Mouse (Mus musculus) E14TG2a.4 (cell line): ENCODE data around the gene Brwd1.

Experiments used
- H3K27me3 ChIP-seq: 2 replicates; pipeline ENCODE4 v1.6.1; 2014; ENCODE audit warnings: low read length, control low read depth; ENCODE audit not compliant: insufficient read depth
- H3K36me3 ChIP-seq: 2 replicates; pipeline ENCODE4 v1.6.1; 2014; ENCODE audit warnings: low read length, control low read depth; ENCODE audit not compliant: insufficient read depth
- H3K4me1 ChIP-seq: replicated peaks from 2 replicates; pipeline ENCODE4 v1.6.1; 2014; ENCODE audit warnings: low read depth, low read length, control low read depth
- H3K4me3 ChIP-seq: replicated peaks from 2 replicates; pipeline ENCODE4 v1.5.1; 2014; ENCODE audit warnings: mild to moderate bottlenecking, low read length
- H3K9me3 ChIP-seq: 2 replicates; pipeline ENCODE4 v1.6.1; 2014; ENCODE audit warnings: low read length, control low read depth
- CTCF ChIP-seq: conservative IDR thresholded peaks from 2 replicates; pipeline ENCODE4 v1.5.1; 2014; ENCODE audit warnings: low read length
- NANOG ChIP-seq: IDR thresholded peaks from 2 replicates; pipeline ENCODE4 v1.6.1; 2014; ENCODE audit warnings: borderline replicate concordance, low read length, mixed read lengths
- POU5F1 ChIP-seq: IDR thresholded peaks from 2 replicates; pipeline ENCODE4 v1.6.1; 2014; ENCODE audit warnings: low read length, borderline replicate concordance

Gene Brwd1

GRCm38 (mm10) chr16:95953159-95953650 lies 129.1 kb downstream of the Brwd1 start:
- no peaks in the 10 kb centered on the region for H3K36me3 ChIP-seq
- TF ChIP-seq NANOG, result peak; percentile 94
- no peak for TF ChIP-seq CTCF
- TF ChIP-seq POU5F1, result no peak
- H3K4me3 ChIP-seq, result no peak overlapping the region
- H3K9me3 ChIP-seq, result peaks cover 6% of the 10 kb centered on the region
- no peaks in the 10 kb centered on the region for H3K27me3 ChIP-seq
- peaks cover 64% of the 10 kb centered on the region for H3K4me1 ChIP-seq

- H3K27me3 ChIP-seq, result peaks cover 3% of the 10 kb centered on the region; the same call in 1 of the 2 replicates
- H3K36me3 ChIP-seq, result no peaks in the 10 kb centered on the region
- peak overlapping the region; percentile 50 for H3K4me3 ChIP-seq
- TF ChIP-seq NANOG, result no peak
- no peak for TF ChIP-seq POU5F1
- no peak for TF ChIP-seq CTCF
- H3K4me1 ChIP-seq, result peaks cover 49% of the 10 kb centered on the region
- peaks cover 6% of the 10 kb centered on the region for H3K9me3 ChIP-seq
Measured at GRCm38 (mm10) chr16:95951471-95951870, 130.9 kb downstream of the Brwd1 start.

GRCm38 (mm10) chr16:95945389-95946311 lies 136.7 kb downstream of the Brwd1 start:
- Histone ChIP-seq H3K9me3 (no peaks in the 10 kb centered on the region), H3K36me3 (no peaks in the 10 kb centered on the region), H3K4me3 (no peak overlapping the region), H3K4me1 (peaks cover 15% of the 10 kb centered on the region), H3K27me3 (peaks cover 18% of the 10 kb centered on the region)
- TF ChIP-seq NANOG (no peak), CTCF (peak; percentile 92), POU5F1 (no peak)

- peaks cover 18% of the 10 kb centered on the region for H3K27me3 ChIP-seq
- H3K4me3 ChIP-seq, result no peak overlapping the region
- H3K9me3 ChIP-seq, result peaks cover 2% of the 10 kb centered on the region; the same call in 1 of the 2 replicates
- H3K4me1 ChIP-seq, result peaks cover 8% of the 10 kb centered on the region; the same call in 1 of the 2 replicates
- no peak for TF ChIP-seq POU5F1
- TF ChIP-seq NANOG, result no peak
- TF ChIP-seq CTCF, result no peak
- H3K36me3 ChIP-seq, result no peaks in the 10 kb centered on the region
Measured at GRCm38 (mm10) chr16:95943186-95943585, 139.1 kb downstream of the Brwd1 start.
